Mouse (Mus musculus): ENCODE measurements at regions not wholly inside any gene's neighbourhood (a gene's known extent, or its start where the extent isn't known, plus 50 kb on each side); places are given as distances from the start of the nearest gene placed in this dataset.

DNA sequence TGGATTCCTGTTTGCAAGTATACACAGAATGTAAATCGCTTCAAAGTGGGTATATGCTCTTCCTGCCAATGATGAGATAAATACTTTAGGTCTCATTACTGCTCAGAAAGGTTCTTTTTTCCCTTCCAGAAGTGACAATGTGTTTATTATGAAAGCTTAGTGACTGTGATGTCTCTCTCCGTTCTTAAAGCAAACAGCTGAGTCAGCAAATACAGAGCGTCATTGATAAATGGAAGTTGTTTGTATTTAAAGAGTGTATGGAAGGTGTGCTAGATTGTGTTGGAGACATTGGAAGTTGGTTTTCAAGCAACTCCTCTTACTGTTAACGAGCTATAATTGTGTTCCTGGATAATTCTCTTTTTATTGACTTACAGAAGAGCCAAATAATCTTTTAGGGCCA, 408.0 kb downstream of the Prr30 start:
- DNase-seq (ENCODE audit: low spot score in 2 of 2): no peak

DNA sequence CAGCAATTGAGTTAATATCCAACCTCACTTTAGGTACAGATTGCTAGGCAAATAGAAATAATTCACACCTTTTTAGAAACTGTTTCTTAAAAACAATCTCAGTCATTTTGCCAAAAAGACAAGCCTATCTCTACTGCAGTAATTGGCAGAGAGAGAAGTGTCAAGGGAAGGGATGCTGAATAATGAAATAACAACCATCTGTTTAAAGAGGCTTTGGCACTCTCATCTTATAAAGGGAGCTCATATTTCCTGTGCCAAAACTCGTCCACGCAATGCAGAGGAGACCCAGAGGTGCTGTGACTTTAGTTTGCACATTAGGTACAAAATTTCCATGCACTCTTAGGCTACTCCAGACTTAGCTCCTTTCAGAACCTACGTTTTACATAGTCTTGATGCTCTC, 418.2 kb downstream of the Prr30 start:
- DNase-seq (ENCODE audit: low spot score in 2 of 2): no peak

DNA sequence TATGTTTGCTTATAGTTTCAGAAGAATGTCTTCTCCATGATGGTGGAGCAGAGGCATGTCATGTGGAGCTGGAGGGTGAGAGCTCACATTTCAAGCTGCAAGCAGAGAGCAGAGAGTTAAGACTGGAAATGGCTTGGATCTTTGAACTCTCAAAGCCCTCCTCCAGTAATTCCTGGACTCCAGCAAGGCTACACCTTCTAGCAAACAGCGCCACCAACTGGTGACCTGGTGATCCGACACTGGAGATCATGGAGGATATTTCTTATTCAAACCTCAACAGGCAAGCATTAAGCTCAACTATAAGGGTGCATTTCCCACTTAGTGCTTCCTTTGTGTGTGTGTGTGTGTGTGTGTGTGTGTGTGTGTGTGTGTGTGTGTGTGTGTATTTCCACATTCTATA, 446.2 kb downstream of the Prr30 start:
- DNase-seq (ENCODE audit: low spot score in 2 of 2): no peak

DNA sequence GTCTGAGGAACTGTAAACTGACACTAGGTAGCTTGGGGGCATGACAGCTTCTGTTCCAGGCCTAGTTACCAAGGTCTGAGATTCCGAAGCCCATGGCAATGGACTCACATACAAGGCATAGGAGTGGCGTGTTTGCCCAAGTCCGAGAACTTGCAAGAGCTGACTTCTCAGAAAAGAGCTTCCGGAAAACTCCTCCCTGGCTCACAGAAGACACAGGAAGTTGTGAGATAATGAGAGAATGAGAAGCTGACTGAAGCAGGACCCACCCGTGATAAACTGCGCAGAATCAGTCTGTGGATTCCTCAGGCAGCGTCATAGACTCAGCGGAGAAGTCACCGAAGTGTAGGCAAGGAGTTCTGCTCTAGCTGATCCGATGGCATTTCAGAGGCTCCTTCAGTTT, 447.4 kb downstream of the Prr30 start:
- no peak for DNase-seq (ENCODE audit: low spot score in 2 of 2)

DNA sequence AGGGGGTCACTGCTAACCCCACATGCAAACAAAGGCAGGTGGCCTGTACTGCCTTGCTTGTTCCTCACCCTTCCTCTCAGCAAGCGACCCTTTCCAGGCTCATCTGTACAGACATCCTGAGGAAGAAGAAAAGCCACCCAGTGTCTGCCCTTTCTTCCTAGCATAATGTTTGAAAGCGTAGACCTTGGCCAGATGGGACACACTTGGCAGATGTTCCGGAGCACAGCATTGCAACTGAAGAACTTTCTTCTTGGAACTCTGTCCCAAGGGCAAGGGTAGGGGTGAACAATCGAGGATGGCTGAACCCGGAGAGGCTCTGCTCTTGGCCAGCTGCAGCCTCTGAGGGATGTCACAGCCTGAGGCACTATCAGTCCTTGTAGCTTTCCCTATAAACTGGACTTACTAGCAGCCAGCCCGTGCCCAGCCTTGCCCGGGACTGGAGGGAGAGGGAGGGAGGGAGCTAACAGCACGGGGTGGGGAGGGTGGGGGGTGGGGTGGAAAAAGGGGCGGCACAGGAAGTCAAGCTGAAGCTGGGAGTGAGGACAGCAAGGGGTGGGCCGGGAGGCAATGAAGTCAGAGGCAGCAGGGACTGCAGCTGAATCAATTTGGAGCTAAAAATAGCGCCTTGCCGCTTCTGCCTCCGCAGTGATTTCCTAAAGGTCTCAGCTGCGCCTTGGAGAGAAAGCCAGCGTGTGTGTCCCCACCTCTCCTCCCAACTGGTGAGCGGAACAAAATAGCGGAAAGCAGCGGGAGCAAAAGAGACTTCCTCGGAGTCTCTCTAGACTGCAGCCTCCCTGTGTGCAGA, 450.2 kb downstream of the Prr30 start:
- no peak for DNase-seq (ENCODE audit: low spot score in 2 of 2)

DNA sequence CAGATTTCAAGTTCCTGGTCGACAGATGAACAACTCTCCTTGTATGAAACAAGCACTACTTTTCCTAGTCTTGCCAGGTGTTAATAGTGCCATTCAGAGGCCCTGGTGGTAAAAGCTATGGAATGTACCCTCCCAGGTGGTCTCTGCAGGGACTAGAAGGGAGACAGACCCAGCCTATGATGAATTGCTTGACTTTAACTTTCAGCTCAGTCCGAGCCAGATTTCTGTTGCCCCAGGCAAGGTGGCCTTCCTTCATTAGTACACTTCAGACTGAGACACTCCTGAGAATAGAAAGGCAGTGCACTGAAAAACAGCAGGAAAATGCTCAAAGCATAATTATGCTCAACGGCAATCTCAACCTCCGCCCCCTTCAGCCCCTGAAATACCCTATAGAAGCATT, 450.8 kb upstream of the Klf12 start:
- no peak for DNase-seq (ENCODE audit: low spot score in 2 of 2)

DNA sequence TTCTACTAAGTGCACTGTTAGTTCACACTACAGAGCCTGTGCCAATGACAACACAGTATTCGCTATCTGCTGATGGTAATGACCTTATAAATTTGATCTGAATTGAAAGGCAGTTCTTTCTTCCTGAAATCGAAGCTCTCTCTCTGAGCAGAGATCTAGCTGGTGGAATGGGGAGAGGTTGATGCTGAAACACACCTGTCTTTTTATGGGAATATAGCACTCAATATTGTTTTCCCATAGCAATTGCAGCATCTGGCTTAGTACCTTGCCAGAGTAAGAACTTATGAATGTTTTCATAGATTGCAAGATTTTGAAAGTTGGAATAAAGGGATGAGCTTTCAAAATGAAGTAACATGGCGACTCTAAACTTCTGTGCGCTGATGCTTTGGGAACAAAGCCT, 444.0 kb upstream of the Klf12 start:
- DNase-seq (ENCODE audit: low spot score in 2 of 2): no peak

DNA sequence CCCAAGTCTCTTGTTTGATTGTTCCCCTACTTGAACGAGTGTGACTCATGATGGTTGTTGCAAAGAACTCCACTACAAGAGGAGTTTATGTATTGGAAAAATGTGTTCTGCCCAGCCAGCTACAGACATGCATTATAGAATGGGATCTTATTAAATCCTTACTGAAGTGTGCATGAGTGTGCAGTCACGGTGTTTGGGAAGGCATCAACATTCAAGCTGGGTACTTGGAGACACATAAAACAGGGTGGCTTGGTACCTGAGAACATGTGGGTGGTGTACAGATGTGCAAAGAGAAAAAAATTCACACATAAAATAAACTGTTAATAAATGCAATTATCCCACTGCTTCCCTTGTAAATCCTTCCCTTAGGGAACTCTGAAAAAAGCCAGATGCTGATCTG, 443.2 kb upstream of the Klf12 start:
- no peak for DNase-seq (ENCODE audit: low spot score in 2 of 2)

DNA sequence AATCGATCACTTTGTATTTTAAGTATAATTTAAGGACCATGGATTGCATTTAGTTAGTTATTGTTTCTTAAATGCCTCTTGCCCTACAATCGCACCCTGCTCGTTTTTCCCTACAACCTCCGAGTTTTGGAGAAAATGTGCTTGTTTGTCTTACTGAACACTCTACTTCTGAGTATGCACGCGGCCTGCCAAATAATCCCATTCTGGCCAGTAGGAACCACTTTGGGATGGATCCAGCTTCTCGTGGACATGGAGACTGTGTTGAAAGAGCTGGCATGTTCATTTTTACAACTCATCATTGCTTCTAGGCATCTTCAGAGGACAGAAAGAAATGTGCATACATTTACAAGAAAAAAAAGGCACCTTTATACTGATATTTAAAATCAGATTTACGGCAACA, 440.5 kb upstream of the Klf12 start:
- DNase-seq (ENCODE audit: low spot score in 2 of 2): no peak

DNA sequence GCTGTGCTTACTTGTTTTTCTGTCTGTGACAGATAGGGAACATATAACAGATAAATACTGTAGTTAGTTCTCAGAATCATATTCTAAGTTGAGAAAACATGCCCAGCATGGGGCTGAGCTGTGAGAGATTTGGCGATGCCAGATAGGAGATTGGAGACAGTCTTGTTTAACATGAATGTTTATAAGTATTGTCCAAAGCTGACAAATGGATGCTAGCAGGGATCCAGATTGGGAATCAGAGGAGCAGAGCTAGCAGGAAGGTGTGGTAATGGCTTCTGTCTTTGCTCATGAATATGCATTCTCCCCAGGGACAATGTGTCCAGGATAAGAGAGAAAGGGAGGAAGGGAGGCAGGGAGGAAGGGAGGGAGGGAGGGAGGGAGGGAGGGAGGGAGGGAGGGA, 436.2 kb upstream of the Klf12 start:
- no peak for DNase-seq (ENCODE audit: low spot score in 2 of 2)

DNA sequence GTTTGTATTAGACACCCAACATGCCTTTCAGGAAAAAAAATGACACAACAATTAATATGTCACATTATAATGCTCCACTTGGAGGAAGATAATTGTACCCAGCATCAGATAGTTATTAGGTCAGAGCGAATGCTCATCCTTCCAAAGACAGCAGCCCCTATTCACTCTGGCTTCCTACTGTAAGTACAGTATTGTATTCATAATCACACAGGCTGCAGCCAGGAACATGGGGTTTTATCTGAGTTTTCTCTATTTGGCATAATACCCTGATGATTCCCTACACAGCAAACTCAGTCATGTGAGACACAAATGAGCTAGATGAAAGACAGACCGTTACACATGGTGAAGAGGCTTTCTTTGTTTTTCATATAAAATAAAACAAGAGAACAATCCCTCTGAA, 430.5 kb upstream of the Klf12 start:
- DNase-seq (ENCODE audit: low spot score in 2 of 2): no peak

DNA sequence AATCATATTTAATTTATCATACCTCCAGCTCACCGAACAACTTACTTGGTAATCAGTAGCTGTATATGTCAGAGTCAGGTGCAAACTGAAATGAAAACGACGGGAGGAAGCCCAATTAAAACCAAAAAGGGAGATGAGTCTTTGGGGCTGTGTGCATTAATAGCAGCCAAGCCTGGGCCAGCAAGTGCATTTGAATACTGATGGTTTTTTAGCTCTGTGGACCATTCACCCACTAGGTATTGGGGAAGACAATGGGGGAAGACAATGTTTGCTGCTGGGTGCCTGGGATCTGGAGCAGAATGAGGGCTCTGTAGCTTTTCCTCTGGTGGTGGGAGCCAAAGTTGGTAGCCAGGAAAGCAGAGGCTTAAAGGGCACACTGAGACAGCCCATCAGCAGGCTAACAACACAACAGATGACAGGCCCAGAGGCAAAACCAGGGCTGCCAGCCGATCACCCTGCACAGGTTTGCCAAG, 429.6 kb upstream of the Klf12 start:
- DNase-seq (ENCODE audit: low spot score in 2 of 2): no peak

DNA sequence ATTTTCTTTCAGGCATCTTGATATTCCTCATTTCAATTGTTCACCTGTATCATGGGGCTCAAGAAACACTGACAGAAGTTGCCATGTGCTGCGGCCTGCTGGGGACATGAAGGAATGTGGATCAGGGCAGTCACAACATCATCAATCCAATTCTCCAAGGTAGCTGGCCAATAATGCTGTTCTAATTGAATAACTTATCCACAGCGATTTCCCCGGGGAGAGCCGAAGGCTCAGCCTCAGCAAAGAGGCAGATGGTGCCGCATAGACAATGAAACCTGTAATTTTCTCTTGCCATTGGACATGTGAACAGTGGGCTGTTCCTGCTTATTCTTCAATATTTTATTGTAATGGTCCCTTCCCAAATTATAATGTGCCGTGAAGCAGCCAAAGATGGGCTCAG, 429.1 kb upstream of the Klf12 start:
- no peak for DNase-seq (ENCODE audit: low spot score in 2 of 2)

DNA sequence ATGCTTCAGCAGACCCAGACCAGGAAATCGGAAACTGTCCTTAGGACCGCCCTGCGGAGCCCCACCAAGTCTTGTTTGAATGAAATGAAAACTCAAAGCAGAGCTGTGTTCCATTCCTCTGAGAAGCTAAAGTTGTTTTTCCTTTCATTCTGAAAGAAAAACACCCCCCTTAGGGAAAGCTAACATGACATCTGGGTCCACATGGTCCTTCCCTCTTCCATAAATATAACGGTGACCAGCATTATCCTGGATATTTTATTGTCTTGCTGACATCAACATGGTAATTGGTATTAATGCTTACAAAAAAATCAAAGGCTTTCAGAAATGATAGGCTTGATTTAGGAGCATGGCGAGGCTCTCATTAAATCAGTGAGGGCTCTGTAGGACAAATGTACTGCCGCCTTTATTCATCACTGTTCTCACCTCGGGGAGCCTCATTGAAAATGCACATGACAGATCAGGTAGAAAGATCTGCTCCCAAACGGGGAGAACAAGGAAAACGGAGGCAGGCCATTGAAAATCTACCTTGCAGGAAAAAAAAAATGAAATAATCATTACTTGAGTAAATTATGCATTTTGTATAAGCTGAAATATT, 381.0 kb upstream of the Klf12 start:
- DNase-seq (ENCODE audit: low spot score in 2 of 2): no peak

DNA sequence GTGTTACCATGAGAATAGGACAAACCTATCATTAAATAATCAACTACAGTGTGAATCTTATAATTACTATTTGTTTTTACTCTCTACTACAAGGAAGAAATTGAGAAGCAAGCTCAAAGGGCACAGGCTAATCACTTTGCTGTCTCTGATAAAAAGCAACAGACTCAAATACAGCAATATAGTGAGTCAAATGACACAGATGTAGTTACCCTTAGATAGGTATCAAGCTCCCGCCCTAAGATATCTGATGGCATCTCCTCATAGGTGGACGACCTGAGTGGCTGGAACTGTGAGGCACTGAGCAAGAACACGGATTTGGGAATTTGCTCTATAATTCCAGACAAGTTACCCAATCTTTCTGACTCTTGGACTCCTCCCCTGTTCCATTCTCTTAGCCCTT, 379.7 kb upstream of the Klf12 start:
- no peak for DNase-seq (ENCODE audit: low spot score in 2 of 2)

DNA sequence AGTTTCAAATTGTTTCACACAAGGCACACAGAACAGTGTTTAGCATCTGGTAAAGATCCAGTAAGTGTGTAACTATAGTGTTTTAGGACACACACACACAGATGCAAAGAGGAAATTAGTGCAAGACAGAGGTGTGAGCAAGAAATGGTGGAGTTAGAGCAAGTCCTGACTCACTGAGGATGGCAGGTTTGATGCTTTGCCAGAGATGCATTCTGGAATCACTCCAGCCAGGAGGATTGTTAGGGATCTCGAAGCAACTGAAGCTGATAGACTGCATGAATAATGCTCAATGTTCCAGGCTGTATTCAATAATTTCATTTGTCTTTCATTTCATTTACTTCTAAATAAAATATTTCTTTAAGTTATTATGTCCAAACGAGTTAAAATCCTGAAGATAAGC, 357.6 kb upstream of the Klf12 start:
- DNase-seq (ENCODE audit: low spot score in 2 of 2): no peak

DNA sequence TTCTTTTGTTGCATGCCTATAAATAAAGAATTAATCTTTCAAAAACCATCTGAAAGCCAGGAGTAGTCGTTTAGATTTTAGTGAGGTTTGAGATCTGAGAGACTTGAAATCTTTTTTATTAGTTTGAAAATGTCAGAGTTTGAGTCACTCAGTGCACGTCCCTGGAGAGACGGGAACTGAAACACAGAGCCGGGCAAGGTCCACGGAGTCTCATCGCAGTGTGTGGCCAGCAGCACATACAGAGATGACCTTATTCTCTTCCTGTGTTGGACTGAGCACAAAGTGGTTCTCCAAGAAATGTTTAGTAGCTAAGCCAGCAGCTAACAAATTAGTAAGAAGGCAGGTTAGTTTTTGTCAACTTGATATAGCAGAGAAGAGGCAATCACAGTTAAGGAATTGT, 350.0 kb upstream of the Klf12 start:
- no peak for DNase-seq (ENCODE audit: low spot score in 2 of 2)

DNA sequence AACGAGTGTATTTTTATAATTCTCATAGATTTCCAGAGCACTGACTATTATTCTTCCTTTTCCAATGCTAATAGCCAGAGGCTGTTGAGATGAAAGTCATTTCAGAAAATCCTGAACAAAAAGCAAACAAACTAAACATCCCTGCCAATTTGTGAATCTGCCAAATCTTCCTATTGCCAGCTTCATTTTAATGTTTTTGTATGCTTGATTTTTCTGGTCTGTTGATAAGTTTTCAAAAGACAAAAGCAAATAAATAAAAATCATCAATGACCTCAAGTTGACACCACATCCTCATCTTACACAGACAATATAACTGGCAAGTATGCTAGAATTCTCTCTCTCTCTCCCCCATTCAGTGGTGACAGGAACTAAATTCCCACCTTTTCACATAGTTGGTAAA, 347.2 kb upstream of the Klf12 start:
- DNase-seq (ENCODE audit: low spot score in 2 of 2): no peak

DNA sequence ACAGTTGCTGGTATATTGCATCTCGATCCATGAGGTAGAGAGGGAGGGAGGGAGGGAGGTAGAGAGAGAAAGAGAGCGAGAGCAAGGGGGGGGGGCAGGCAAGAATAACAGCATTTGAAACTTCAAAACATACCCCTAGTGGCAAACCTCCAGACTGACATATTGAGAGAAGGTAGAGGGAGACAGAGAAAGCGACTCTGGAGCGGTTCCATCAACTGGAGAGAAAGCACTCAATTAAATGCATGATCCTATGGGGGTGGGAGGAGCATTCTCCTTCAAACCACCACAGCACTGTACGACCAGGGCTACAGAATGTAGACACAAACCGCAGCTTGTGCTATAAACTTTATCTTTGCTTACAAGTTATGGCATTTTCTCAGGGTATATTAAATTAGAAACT, 345.7 kb upstream of the Klf12 start:
- no peak for DNase-seq (ENCODE audit: low spot score in 2 of 2)

DNA sequence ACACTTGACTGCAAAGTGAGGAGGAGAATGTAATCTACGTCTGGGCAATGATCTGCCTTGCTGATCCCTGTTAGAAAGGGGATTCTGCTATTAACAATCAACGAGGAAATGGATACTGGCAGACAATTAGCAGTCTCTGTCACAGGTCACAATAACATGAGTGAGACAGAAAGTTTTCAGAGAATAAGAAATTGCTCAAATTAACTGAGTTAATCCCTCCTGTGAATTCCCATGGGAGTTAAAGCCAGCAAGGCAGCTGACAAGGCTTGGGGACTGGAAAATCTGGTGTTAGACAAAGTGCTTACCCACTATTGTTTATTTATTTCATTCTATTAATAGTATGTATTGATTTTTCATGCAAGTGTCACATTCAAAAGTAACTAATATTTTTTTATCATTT, 343.0 kb upstream of the Klf12 start:
- DNase-seq (ENCODE audit: low spot score in 2 of 2): no peak

DNA sequence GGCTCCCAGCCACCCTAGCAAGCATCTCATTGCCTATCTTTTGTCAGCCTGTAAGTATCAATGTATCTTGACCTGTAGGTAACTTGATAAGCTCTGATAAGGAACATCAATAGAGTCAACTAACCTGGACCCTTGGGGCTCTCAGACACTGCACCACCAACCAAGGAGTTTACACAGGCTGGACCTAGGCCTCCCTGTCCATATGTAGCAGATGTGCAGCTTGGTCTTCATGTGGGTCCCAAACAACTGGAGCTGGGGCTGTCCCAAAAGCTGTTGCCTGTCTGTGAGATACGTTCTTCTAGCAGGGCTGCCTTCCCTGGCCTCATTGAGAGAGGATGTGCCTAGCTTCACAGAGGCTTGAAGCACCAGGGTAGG, 335.2 kb upstream of the Klf12 start:
- no peak for DNase-seq (ENCODE audit: low spot score in 2 of 2)

DNA sequence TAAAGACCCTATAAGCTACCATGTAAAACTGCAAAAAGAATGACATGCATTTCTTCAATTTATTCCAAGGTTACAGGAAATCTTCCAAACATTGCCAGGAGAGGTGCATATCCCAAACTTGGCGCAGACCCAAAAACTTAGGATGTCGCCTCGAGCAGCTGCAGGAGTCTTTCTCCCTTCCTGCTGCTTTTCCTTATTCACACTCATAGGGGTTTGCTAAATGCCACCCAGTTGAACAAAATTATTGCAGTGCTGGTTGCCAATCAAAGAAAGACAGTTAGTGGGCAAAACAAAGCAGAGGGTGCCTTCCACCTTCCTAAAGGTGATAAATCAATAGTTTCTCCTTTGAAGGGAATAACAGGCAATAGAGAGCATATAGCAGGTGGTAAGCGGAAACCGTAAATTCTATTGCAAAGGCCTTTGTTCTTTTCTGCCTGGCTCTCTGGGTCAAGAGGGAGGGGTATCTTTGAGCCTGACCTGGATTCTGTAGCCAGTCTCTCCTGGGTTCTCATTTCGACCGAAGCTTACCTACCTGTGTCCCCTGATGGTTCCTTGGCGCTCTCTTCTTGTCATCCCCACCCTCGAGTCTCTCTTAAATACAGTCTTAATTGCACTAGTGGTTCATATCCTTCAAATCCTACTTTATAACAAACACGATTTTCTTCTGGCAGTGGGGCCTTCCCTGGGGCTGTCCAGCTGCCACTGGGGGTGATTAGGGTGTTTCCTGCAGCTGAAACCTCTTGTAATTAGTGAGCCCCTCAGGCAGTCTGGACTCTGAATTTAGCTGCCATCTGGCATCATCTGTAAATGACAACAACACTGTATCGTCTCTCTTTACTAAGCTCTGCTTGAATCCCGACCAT, 334.5 kb upstream of the Klf12 start:
- DNase-seq (ENCODE audit: low spot score in 2 of 2): no peak

Measured in spleen, postnatal 14 days (tissue).